Mouse (Mus musculus): Measurements from ENCODE around the gene Prox1. TPM values are rescaled to one million over a fixed set of nuclear protein-coding genes. Genes with fewer than 3 reads are reported as not detected.

Gene Prox1
- polyA plus RNA-seq, 1 experiment: not detected

DNA sequence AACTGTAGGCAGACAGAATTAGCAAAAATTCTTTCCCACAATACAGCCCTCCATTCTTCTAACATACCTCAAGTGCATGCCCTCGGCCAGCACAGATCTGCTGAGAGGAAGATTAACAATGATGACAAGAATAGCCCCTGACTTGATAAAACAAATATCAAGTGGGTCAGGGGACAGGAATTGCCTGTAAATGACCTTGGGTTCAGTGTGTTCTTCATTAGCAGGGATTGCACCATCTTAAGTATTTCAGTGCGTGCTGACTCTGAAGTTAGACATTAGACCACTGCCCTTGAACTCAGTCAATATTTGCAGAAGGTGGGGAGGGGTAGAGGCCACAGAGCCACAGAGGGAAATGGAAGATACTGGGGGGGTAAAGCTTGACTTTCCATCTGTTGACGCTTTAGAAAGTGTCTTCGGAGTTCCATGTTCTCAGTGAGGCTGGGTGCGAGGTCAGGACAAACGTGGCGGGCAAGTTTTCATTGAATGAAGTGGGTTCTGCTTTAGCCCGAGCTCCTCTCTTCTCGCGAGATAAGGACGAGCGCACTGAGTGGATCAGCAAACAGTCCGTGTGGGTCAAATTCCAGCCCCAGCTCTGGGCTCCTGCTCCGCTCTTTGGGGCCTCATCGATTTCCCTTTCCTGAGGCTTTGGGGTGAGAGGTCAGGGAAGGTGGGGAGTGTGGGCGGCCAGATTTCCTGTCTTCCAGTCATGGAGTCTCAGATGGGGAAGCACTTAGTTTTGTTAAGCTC, 63.7 kb downstream of the Prox1 start:
- H3K4me1 ChIP-seq (ENCODE audit: control insufficient read depth, insufficient read depth, low read length): no peaks in the 10 kb centered on the region
- H3K4me3 ChIP-seq (ENCODE audit: insufficient read depth, low read length): no peak overlapping the region
- no peak overlapping the region for H3K27ac ChIP-seq (ENCODE audit: insufficient read depth, low read depth, low read length)
- TF ChIP-seq POLR2A (IDR thresholded peaks at IDR 0.05; ENCODE audit: borderline replicate concordance, low read depth, low read length) (no peak), CTCF (IDR thresholded peaks at IDR 0.05; ENCODE audit: low read depth, low read length) (no peak)

GRCm38 (mm10) chr1:190106060-190106459, 64.5 kb downstream of the Prox1 start:
- TF ChIP-seq CTCF (IDR thresholded peaks at IDR 0.05; ENCODE audit: low read depth, low read length): no peak
- no peak for TF ChIP-seq POLR2A (IDR thresholded peaks at IDR 0.05; ENCODE audit: borderline replicate concordance, low read depth, low read length)
- Histone ChIP-seq H3K4me1 (ENCODE audit: control insufficient read depth, insufficient read depth, low read length) (no peaks in the 10 kb centered on the region), H3K4me3 (ENCODE audit: insufficient read depth, low read length) (no peak overlapping the region), H3K27ac (ENCODE audit: insufficient read depth, low read depth, low read length) (no peak overlapping the region)

- no peak overlapping the region for H3K27ac ChIP-seq (ENCODE audit: insufficient read depth, low read depth, low read length)
- TF ChIP-seq POLR2A (IDR thresholded peaks at IDR 0.05; ENCODE audit: borderline replicate concordance, low read depth, low read length) (no peak), CTCF (IDR thresholded peaks at IDR 0.05; ENCODE audit: low read depth, low read length) (no peak)
- H3K4me3 ChIP-seq (ENCODE audit: insufficient read depth, low read length): no peak overlapping the region
- no peaks in the 10 kb centered on the region for H3K4me1 ChIP-seq (ENCODE audit: control insufficient read depth, insufficient read depth, low read length)
Measured at GRCm38 (mm10) chr1:190093326-190093725, 77.2 kb downstream of the Prox1 start.

DNA sequence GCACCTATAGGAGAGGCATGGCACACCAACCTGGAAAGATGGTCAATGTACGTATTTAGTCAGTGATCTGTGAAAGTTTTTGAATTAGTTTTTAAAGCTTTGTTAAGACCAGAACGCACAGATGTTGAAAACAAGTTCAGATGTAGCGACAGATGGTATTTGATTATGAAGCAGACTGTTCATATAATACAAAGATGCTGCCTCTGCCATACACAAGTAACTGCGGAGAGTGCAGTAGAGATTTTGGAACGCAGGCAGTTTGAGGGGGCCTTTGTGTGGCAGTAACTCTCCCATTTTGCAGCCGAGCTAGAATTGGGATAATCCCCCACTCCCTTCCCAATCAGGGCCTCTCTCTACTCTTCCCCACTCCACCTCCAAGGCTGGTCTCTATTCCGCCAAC, 78.4 kb downstream of the Prox1 start:
- Histone ChIP-seq H3K27ac (ENCODE audit: insufficient read depth, low read depth, low read length) (no peak overlapping the region), H3K4me3 (ENCODE audit: insufficient read depth, low read length) (no peak overlapping the region), H3K4me1 (ENCODE audit: control insufficient read depth, insufficient read depth, low read length) (no peaks in the 10 kb centered on the region)
- TF ChIP-seq POLR2A (IDR thresholded peaks at IDR 0.05; ENCODE audit: borderline replicate concordance, low read depth, low read length): no peak

- Histone ChIP-seq H3K4me1 (ENCODE audit: control insufficient read depth, insufficient read depth, low read length) (no peaks in the 10 kb centered on the region), H3K4me3 (ENCODE audit: insufficient read depth, low read length) (no peak overlapping the region), H3K27ac (ENCODE audit: insufficient read depth, low read depth, low read length) (no peak overlapping the region)
- TF ChIP-seq POLR2A (IDR thresholded peaks at IDR 0.05; ENCODE audit: borderline replicate concordance, low read depth, low read length): no peak
- TF ChIP-seq CTCF (IDR thresholded peaks at IDR 0.05; ENCODE audit: low read depth, low read length): no peak
Measured at GRCm38 (mm10) chr1:190088929-190089328, 81.6 kb downstream of the Prox1 start.

GRCm38 (mm10) chr1:190085703-190086102, 84.8 kb downstream of the Prox1 start:
- TF ChIP-seq CTCF (IDR thresholded peaks at IDR 0.05; ENCODE audit: low read depth, low read length) (no peak), POLR2A (IDR thresholded peaks at IDR 0.05; ENCODE audit: borderline replicate concordance, low read depth, low read length) (no peak)
- Histone ChIP-seq H3K4me1 (ENCODE audit: control insufficient read depth, insufficient read depth, low read length) (no peaks in the 10 kb centered on the region), H3K27ac (ENCODE audit: insufficient read depth, low read depth, low read length) (no peak overlapping the region), H3K4me3 (ENCODE audit: insufficient read depth, low read length) (no peak overlapping the region)

DNA sequence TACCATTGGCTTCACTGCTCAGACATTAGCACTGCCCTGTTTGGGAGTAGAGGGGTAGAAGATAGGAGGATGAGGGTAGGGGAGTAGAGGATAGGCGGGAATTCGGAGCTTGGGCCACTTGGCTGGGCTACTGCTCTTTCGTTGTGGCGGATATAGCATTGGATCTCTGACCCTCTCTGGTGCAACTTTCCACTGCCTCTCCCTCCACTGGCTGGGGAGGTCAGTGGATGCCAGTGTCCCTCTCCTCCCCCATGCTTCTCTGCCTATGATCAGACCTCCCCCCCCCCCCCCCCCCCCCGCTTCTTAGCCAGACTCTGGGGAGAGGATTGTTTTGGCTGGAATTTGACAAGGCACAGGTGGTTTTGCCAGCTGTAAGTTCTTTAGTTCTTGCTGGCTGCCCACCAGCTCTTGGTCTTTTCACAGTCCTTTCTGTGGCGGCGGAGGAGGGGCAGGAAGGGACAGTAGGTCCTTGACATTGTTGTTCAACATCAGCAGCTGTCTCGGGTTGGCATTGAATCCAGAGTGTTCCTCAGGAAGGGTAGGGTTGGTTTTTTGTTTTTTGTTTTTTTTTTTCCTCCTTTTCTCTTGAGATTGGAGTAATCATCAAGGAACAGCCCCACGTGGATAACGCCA, 90.8 kb downstream of the Prox1 start:
- Histone ChIP-seq H3K4me3 (ENCODE audit: insufficient read depth, low read length) (no peak overlapping the region), H3K27ac (ENCODE audit: insufficient read depth, low read depth, low read length) (no peak overlapping the region), H3K4me1 (ENCODE audit: control insufficient read depth, insufficient read depth, low read length) (no peaks in the 10 kb centered on the region)
- TF ChIP-seq POLR2A (IDR thresholded peaks at IDR 0.05; ENCODE audit: borderline replicate concordance, low read depth, low read length): no peak
- no peak for TF ChIP-seq CTCF (IDR thresholded peaks at IDR 0.05; ENCODE audit: low read depth, low read length)

DNA sequence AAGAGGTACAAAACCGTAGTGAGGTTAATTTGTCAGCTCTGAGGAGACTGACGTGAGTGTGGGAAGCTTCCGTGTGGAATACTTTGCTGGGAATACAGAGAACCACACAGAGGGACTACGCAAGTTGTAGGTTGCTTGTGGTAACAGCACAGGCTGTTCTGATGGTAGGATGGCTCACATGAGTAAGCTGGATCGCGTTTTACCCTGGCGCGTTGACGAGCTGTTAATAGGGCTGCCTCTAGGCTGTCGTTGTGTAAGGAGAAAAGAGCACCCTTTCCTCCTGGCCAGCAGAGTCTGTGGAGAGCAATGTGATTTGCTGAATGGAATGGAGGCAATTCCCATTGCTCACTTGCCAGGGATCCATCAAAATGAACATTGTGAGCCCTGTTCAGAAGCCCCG, 93.9 kb downstream of the Prox1 start:
- TF ChIP-seq CTCF (IDR thresholded peaks at IDR 0.05; ENCODE audit: low read depth, low read length) (no peak), POLR2A (IDR thresholded peaks at IDR 0.05; ENCODE audit: borderline replicate concordance, low read depth, low read length) (no peak)
- Histone ChIP-seq H3K27ac (ENCODE audit: insufficient read depth, low read depth, low read length) (no peak overlapping the region), H3K4me1 (ENCODE audit: control insufficient read depth, insufficient read depth, low read length) (no peaks in the 10 kb centered on the region), H3K4me3 (ENCODE audit: insufficient read depth, low read length) (no peak overlapping the region)

Other genes with a start within 250 kb of the Prox1 start
- gene Smyd2, start 248.4 kb downstream of the Prox1 start, polyA plus RNA-seq (2012; ENCODE audit: insufficient read depth, insufficient read length, missing spikeins): 17.2 and 17.3 TPM in 2 replicates

All from bone marrow macrophage, adult 2 months (primary cell).